ENCODE assay signal across 27 mouse cellular contexts in the genomic region with DNA sequence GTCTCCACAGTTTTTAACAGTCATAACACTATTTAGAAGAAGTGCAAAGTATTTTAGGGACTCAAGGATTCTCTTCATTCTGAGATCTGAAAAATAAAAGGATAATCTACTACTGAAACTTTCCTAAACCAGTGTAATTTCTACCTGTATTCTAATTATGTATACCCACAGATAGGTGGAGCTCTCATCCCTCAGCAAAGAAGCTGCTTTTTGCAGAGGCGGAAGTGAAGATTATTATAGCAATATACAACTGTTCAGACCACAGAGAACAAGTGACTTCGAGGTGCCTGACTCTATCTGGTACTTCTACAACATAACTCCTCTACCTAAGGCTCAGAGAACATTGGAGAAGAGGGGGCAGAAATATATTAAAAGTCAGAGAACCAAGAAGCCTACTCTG. TPM values are rescaled to one million over a fixed set of nuclear protein-coding genes. Genes with fewer than 3 reads are reported as not detected.
DNase-seq lines count a peak whose midpoint lies in the region; ATAC-seq and TF ChIP-seq lines count a peak whose summit lies in the region.
"Had no signal": no experiment of that assay in that cellular context is flagged by ENCODE, and none has a peak within 500 bp of the region (broad histone marks: within the 10 kb centered on the region; RNA-seq: fewer than 3 reads in every experiment).

No protein-coding gene starts in this region.

- H3K36me3 ChIP-seq in heart, postnatal 0 days (replicated peaks; ENCODE audit: control insufficient read depth, insufficient read depth, low read length) = no peaks in the 10 kb centered on the region
- H3K36me3 ChIP-seq in liver, postnatal 0 days (replicated peaks; ENCODE audit: insufficient read depth, low read length) = no peaks in the 10 kb centered on the region
- no peaks in the 10 kb centered on the region for H3K36me3 ChIP-seq in G1E (replicated peaks)
- H3K36me3 ChIP-seq: embryonic facial prominence, embryonic 12.5 days; intestine, embryonic 15.5 days; kidney, embryonic 15.5 days; limb, embryonic 12.5 days; liver, embryonic 12.5 days had no signal

- H3K4me3 ChIP-seq in heart, postnatal 0 days (ENCODE audit: low read depth, low read length) = no peak overlapping the region
- no peak overlapping the region for H3K4me3 ChIP-seq in liver, postnatal 0 days (ENCODE audit: low read depth, low read length)
- no peak overlapping the region for H3K4me3 ChIP-seq in G1E (ENCODE audit: low read depth, low read length)
- no peak overlapping the region for H3K4me3 ChIP-seq in cerebellum, adult 2 months (replicated peaks; ENCODE audit: insufficient read depth, low read depth, low read length)
- H3K4me3 ChIP-seq: embryonic facial prominence, embryonic 12.5 days; erythroblast, embryonic 14.5 days; intestine, embryonic 15.5 days; kidney, embryonic 15.5 days; limb, embryonic 12.5 days; liver, embryonic 12.5 days; megakaryocyte, embryonic 14.5 days had no signal

- peak; percentile 13; the same call in 1 of the 2 replicates for TF ChIP-seq CTCF in heart, postnatal 0 days (IDR thresholded peaks at IDR 0.05; ENCODE audit: low read depth)
- peak; percentile 36; the same call in 1 of the 2 replicates for TF ChIP-seq CTCF in liver, postnatal 0 days (IDR thresholded peaks at IDR 0.05; ENCODE audit: low read depth)
- TF ChIP-seq CTCF in G1E (IDR thresholded peaks at IDR 0.05; ENCODE audit: low read depth, low read length) = no peak
- no peak for TF ChIP-seq CTCF in cerebellum, adult 2 months (IDR thresholded peaks at IDR 0.05; ENCODE audit: borderline replicate concordance, insufficient read depth, low read depth, low read length)

- ATAC-seq in heart, postnatal 0 days (ENCODE audit: insufficient read depth, low read depth) = no peak
- ATAC-seq in liver, postnatal 0 days = no peak
- ATAC-seq in G1E (ENCODE audit: extremely low read depth, insufficient number of reproducible peaks, low FRiP score, poor library complexity, severe bottlenecking) = peak; percentile 19; the same call in 1 of the 2 replicates
- ATAC-seq: forebrain, embryonic 14.5 days; intestine, embryonic 15.5 days; liver, embryonic 12.5 days had no signal

- H3K4me1 ChIP-seq in heart, postnatal 0 days (ENCODE audit: control insufficient read depth, insufficient read depth) = no peaks in the 10 kb centered on the region
- H3K4me1 ChIP-seq in liver, postnatal 0 days (ENCODE audit: insufficient read depth) = no peaks in the 10 kb centered on the region
- no peaks in the 10 kb centered on the region for H3K4me1 ChIP-seq in G1E (ENCODE audit: insufficient read depth, low read depth, low read length)
- H3K4me1 ChIP-seq in cerebellum, adult 2 months (ENCODE audit: control insufficient read depth, insufficient read depth, low read length) = no peaks in the 10 kb centered on the region
- H3K4me1 ChIP-seq: embryonic facial prominence, embryonic 12.5 days; intestine, embryonic 15.5 days; kidney, embryonic 15.5 days; limb, embryonic 12.5 days had no signal

- H3K9me3 ChIP-seq in heart, postnatal 0 days (replicated peaks; ENCODE audit: control insufficient read depth, low read length) = no peaks in the 10 kb centered on the region
- H3K9me3 ChIP-seq in liver, postnatal 0 days (ENCODE audit: low read length) = no peaks in the 10 kb centered on the region
- no peaks in the 10 kb centered on the region for H3K9me3 ChIP-seq in G1E (replicated peaks)
- H3K9me3 ChIP-seq: embryonic facial prominence, embryonic 12.5 days; intestine, embryonic 15.5 days; kidney, embryonic 15.5 days; limb, embryonic 12.5 days; liver, embryonic 12.5 days; megakaryocyte, embryonic 14.5 days had no signal

- WGBS in heart, postnatal 0 days = 55% methylated on average over 2 of the region's 2 CpGs
- 63% methylated on average over 2 of the region's 2 CpGs for WGBS in liver, postnatal 0 days (ENCODE audit: insufficient replicate concordance)
- WGBS in cerebellum, adult 2 months = 68% methylated on average over 2 of the region's 2 CpGs

- DNase-seq in heart, postnatal 0 days (ENCODE audit: low spot score) = no peak
- DNase-seq in heart, adult 9 months (ENCODE audit: low spot score in 2 of 2) = no peak
- DNase-seq in liver, postnatal 0 days = no peak
- no peak for DNase-seq in liver
- no peak for DNase-seq in G1E (ENCODE audit: low spot score)
- peak; percentile 22 for DNase-seq in naive thymus-derived CD4-positive, alpha-beta T cell, adult 2 months (ENCODE audit: low read depth)
- DNase-seq in cerebellum, adult 2 months = no peak
- no peak for DNase-seq in left cerebral cortex, postnatal 10 days (ENCODE audit: extremely low spot score in 1 of 2, low spot score in 2 of 2)
- DNase-seq: adrenal gland, postnatal 10 days; cerebellum, adult 18-20 months; cerebellum, postnatal 25 days; gastrocnemius, postnatal 10 days; heart, adult 18-20 months; heart, postnatal 36 days; kidney, postnatal 4 days; lung, adult 2 months; lung, postnatal 14 days; thymus, adult 2 months had no signal

- no peak for TF ChIP-seq EP300 in heart, postnatal 0 days (IDR thresholded peaks at IDR 0.05; ENCODE audit: low read depth)
- no peak for TF ChIP-seq EP300 in liver, postnatal 0 days (IDR thresholded peaks at IDR 0.05; ENCODE audit: low read depth)

- H3K27me3 ChIP-seq in heart, postnatal 0 days (ENCODE audit: control insufficient read depth, insufficient read depth, low read length) = no peaks in the 10 kb centered on the region
- H3K27me3 ChIP-seq in liver, postnatal 0 days (ENCODE audit: insufficient read depth, low read length) = no peaks in the 10 kb centered on the region
- peaks cover 2% of the 10 kb centered on the region; the same call in 1 of the 2 replicates for H3K27me3 ChIP-seq in G1E (ENCODE audit: insufficient read depth, low read length)
- H3K27me3 ChIP-seq in cerebellum, adult 2 months (ENCODE audit: control insufficient read depth, insufficient read depth, low read length) = no peaks in the 10 kb centered on the region
- H3K27me3 ChIP-seq: embryonic facial prominence, embryonic 12.5 days; intestine, embryonic 15.5 days; kidney, embryonic 15.5 days; limb, embryonic 12.5 days; liver, embryonic 12.5 days; megakaryocyte, embryonic 14.5 days had no signal

- no peak overlapping the region for H3K9ac ChIP-seq in heart, postnatal 0 days (replicated peaks; ENCODE audit: low read depth, low read length)
- no peak overlapping the region for H3K9ac ChIP-seq in liver, postnatal 0 days (replicated peaks)
- H3K9ac ChIP-seq: embryonic facial prominence, embryonic 12.5 days; hindbrain, embryonic 14.5 days; intestine, embryonic 15.5 days; kidney, embryonic 15.5 days; limb, embryonic 12.5 days; liver, embryonic 12.5 days had no signal

- H3K27ac ChIP-seq in heart, postnatal 0 days (ENCODE audit: low read depth) = no peak overlapping the region
- H3K27ac ChIP-seq in liver, postnatal 0 days (ENCODE audit: low read depth) = no peak overlapping the region
- H3K27ac ChIP-seq in cerebellum, adult 2 months (ENCODE audit: insufficient read depth, low read length) = no peak overlapping the region
- H3K27ac ChIP-seq: embryonic facial prominence, embryonic 12.5 days; hindbrain, embryonic 14.5 days; intestine, embryonic 15.5 days; kidney, embryonic 15.5 days; limb, embryonic 12.5 days; liver, embryonic 12.5 days had no signal

- TF ChIP-seq POLR2A in cerebellum, adult 2 months (IDR thresholded peaks at IDR 0.05; ENCODE audit: borderline replicate concordance, insufficient read depth, low read length) = no peak

- H3K4me2 ChIP-seq in heart, postnatal 0 days (ENCODE audit: low read depth, low read length) = no peak overlapping the region
- no peak overlapping the region for H3K4me2 ChIP-seq in liver, postnatal 0 days (ENCODE audit: low read depth, low read length)
- H3K4me2 ChIP-seq: embryonic facial prominence, embryonic 12.5 days; hindbrain, embryonic 14.5 days; intestine, embryonic 15.5 days; kidney, embryonic 15.5 days; limb, embryonic 12.5 days; liver, embryonic 12.5 days had no signal

- intact Hi-C loops in left cerebral cortex, postnatal 10 days (cut with DNase I) = no loop called here

RNA-seq across cellular contexts. Expression of gene Mars2, which starts 28.5 kb away (rescaled TPM):
- 5.1 and 5.7 TPM in 2 replicates for total RNA-seq in heart, postnatal 0 days (2014; rRNA removed; ENCODE audit: low replicate concordance)
- 2.4 and 2.9 TPM in 2 replicates for polyA plus RNA-seq in heart, postnatal 0 days (2015; fragmentation: Nextera tagmentation; extraction: Ambion mirVana)
- 1.2 TPM in 2 replicates for polyA plus RNA-seq in liver, postnatal 0 days (2015; fragmentation: Nextera tagmentation; extraction: Ambion mirVana)
- 9.6 and 12.0 TPM in 2 replicates for total RNA-seq in G1E (2014; fragmentation: Nextera tagmentation)
- 12.4 and 13.3 TPM in 2 replicates for total RNA-seq in G1E (2017)
- 3.3 and 3.8 TPM in 2 replicates for polyA plus RNA-seq in G1E (2012)
- polyA plus RNA-seq in cerebellum, adult 2 months (2012; rRNA removed) = 3.8 and 4.2 TPM in 2 replicates
- total RNA-seq in left cerebral cortex, postnatal 10 days (2021) = 10 to 100 TPM; 12.6 to 13.6 TPM

RNA-seq across cellular contexts. Expression of gene Rftn2, which starts 38.9 kb away (rescaled TPM):
- total RNA-seq in heart, postnatal 0 days (2014; rRNA removed; ENCODE audit: low replicate concordance) = 3.6 and 6.1 TPM in 2 replicates
- 7.2 TPM in 2 replicates for polyA plus RNA-seq in heart, postnatal 0 days (2015; fragmentation: Nextera tagmentation; extraction: Ambion mirVana)
- 0.41 and 0.52 TPM in 2 replicates for polyA plus RNA-seq in liver, postnatal 0 days (2015; fragmentation: Nextera tagmentation; extraction: Ambion mirVana)
- total RNA-seq in G1E (2014; fragmentation: Nextera tagmentation) (1.6 and 2.5 TPM in 2 replicates), G1E (2017) (1.7 and 3.2 TPM in 2 replicates)
- 0.02 and 0.08 TPM in 2 replicates for polyA plus RNA-seq in G1E (2012)
- polyA plus RNA-seq in cerebellum, adult 2 months (2012; rRNA removed) = 16.9 and 17.1 TPM in 2 replicates
- total RNA-seq in left cerebral cortex, postnatal 10 days (2021) = 10 to 100 TPM; 14.3 to 17.6 TPM
- polyA plus RNA-seq: erythroblast, embryonic 14.5 days had no signal

Comparison
In these comparisons a context has a peak if more than half of its experiments do, and no peak if none do; other contexts are left out.
1. CTCF ChIP-seq: peak in heart, postnatal 0 days (single experiment) and liver, postnatal 0 days (single experiment); none in G1E (single experiment) and cerebellum, adult 2 months (single experiment).